Mouse (Mus musculus) embryonic facial prominence, embryonic 12.5 days (tissue): ENCODE measurements at regions not wholly inside any gene's neighbourhood (a gene's known extent, or its start where the extent isn't known, plus 50 kb on each side); places are given as distances from the start of the nearest gene placed in this dataset.
A peak's percentile ranks its signal among the peaks of the same experiment; 100 is the strongest.
"Not testable (repeated sequence)": the region's sequence is repeated elsewhere in the genome, so short reads cannot be mapped to it uniquely, and the experiment has no call there.

Source experiments
- ATAC-seq: fragments of 200-750 bp; cut with Nextera tagmentation; 2 replicates; pipeline ENCODE4 v1.8.0; 2017; ENCODE audit not compliant: insufficient number of reproducible peaks, insufficient read depth, low FRiP score, low TSS enrichment
- H3K27ac ChIP-seq: fragments of 300-500 bp; sonication (generic); 2 replicates; pipeline ENCODE4 v1.5.1; 2016; ENCODE audit warnings: mild to moderate bottlenecking
- H3K27me3 ChIP-seq: fragments of 300-500 bp; sonication (generic); 2 replicates; pipeline ENCODE4 v1.6.1; 2016; ENCODE audit warnings: mild to moderate bottlenecking, moderate library complexity
- H3K36me3 ChIP-seq: fragments of 300-500 bp; sonication (generic); 2 replicates; pipeline ENCODE4 v1.6.1; 2016; ENCODE audit warnings: mild to moderate bottlenecking
- H3K4me1 ChIP-seq: fragments of 300-500 bp; sonication (generic); 2 replicates; pipeline ENCODE4 v1.6.1; 2016
- H3K4me2 ChIP-seq: fragments of 300-500 bp; sonication (generic); replicated peaks from 2 replicates; pipeline ENCODE4 v1.6.1; 2016; ENCODE audit warnings: mild to moderate bottlenecking, moderate library complexity
- H3K4me3 ChIP-seq: fragments of 300-500 bp; sonication (generic); 2 replicates; pipeline ENCODE4 v1.5.1; 2016; ENCODE audit warnings: mild to moderate bottlenecking
- H3K9ac ChIP-seq: fragments of 300-500 bp; sonication (generic); 2 replicates; pipeline ENCODE4 v1.6.1; 2016; ENCODE audit warnings: mild to moderate bottlenecking, moderate library complexity
- H3K9me3 ChIP-seq: fragments of 300-500 bp; sonication (generic); 2 replicates; pipeline ENCODE4 v1.6.1; 2016; ENCODE audit warnings: mild to moderate bottlenecking, moderate library complexity
- WGBS: fragments of 180-500 bp; shearing (Covaris S2); methylation state at CpG from one replicate; pipeline ENCODE4 v1.1.7; 2016; 5-methylcytosine and 5-hydroxymethylcytosine counted together

- no peak overlapping the region for H3K27ac ChIP-seq
- H3K9me3 ChIP-seq = no peaks in the 10 kb centered on the region
- ATAC-seq = no peak
- no peak overlapping the region for H3K4me3 ChIP-seq
- WGBS = 82% methylated on average over 1 of the region's 1 CpGs
- H3K36me3 ChIP-seq = no peaks in the 10 kb centered on the region
- no peaks in the 10 kb centered on the region for H3K27me3 ChIP-seq
- H3K9ac ChIP-seq = no peak overlapping the region
- no peaks in the 10 kb centered on the region for H3K4me1 ChIP-seq
- H3K4me2 ChIP-seq = no peak overlapping the region
These were observed 302.6 kb upstream of the Kdm8 start for GRCm38 (mm10) chr7:125141864-125142263.

- Histone ChIP-seq H3K4me2 (no peak overlapping the region), H3K4me1 (no peaks in the 10 kb centered on the region), H3K27me3 (no peaks in the 10 kb centered on the region), H3K36me3 (no peaks in the 10 kb centered on the region), H3K27ac (no peak overlapping the region), H3K9ac (no peak overlapping the region), H3K9me3 (no peaks in the 10 kb centered on the region), H3K4me3 (no peak overlapping the region)
- 72% methylated on average over 9 of the region's 9 CpGs for WGBS
- 0 out of 2 replicates have a peak, but pooled peaks have one; percentile 28 for ATAC-seq
These were observed 298.5 kb upstream of the Kdm8 start for GRCm38 (mm10) chr7:125146025-125146424.

- Histone ChIP-seq H3K4me2 (no peak overlapping the region), H3K27me3 (no peaks in the 10 kb centered on the region), H3K9ac (no peak overlapping the region), H3K36me3 (no peaks in the 10 kb centered on the region), H3K4me3 (no peak overlapping the region), H3K27ac (no peak overlapping the region), H3K9me3 (no peaks in the 10 kb centered on the region), H3K4me1 (no peaks in the 10 kb centered on the region)
- 88% methylated on average over 2 of the region's 2 CpGs for WGBS
- ATAC-seq = no peak
These were observed 295.3 kb upstream of the Kdm8 start for GRCm38 (mm10) chr7:125149151-125149550.

GRCm38 (mm10) chr7:125149740-125150139 is 294.7 kb upstream of the Kdm8 start:
- no peak for ATAC-seq
- Histone ChIP-seq H3K9me3 (no peaks in the 10 kb centered on the region), H3K4me3 (no peak overlapping the region), H3K4me1 (no peaks in the 10 kb centered on the region), H3K27ac (no peak overlapping the region), H3K36me3 (no peaks in the 10 kb centered on the region), H3K4me2 (no peak overlapping the region), H3K27me3 (no peaks in the 10 kb centered on the region), H3K9ac (no peak overlapping the region)
- 63% methylated on average over 1 of the region's 1 CpGs for WGBS

GRCm38 (mm10) chr7:125152281-125152680 is 292.2 kb upstream of the Kdm8 start:
- H3K4me3 ChIP-seq = no peak overlapping the region
- no peaks in the 10 kb centered on the region for H3K36me3 ChIP-seq
- no peaks in the 10 kb centered on the region for H3K27me3 ChIP-seq
- no peak overlapping the region for H3K9ac ChIP-seq
- 83% methylated on average over 5 of the region's 5 CpGs for WGBS
- no peak for ATAC-seq
- H3K4me1 ChIP-seq = 0 out of 2 replicates have a peak, but pooled peaks cover 6% of the 10 kb centered on the region
- no peaks in the 10 kb centered on the region for H3K9me3 ChIP-seq
- H3K27ac ChIP-seq = no peak overlapping the region
- no peak overlapping the region for H3K4me2 ChIP-seq

GRCm38 (mm10) chr7:125155291-125155690 is 289.2 kb upstream of the Kdm8 start:
- H3K4me3 ChIP-seq = no peak overlapping the region
- 0 out of 2 replicates have a peak, but pooled peaks cover 6% of the 10 kb centered on the region for H3K4me1 ChIP-seq
- H3K36me3 ChIP-seq = no peaks in the 10 kb centered on the region
- 0% methylated on average over 2 of the region's 2 CpGs for WGBS
- no peaks in the 10 kb centered on the region for H3K27me3 ChIP-seq
- H3K9me3 ChIP-seq = no peaks in the 10 kb centered on the region
- ATAC-seq = 0 out of 2 replicates have a peak, but pooled peaks have one; percentile 15
- no peak overlapping the region for H3K9ac ChIP-seq
- 0 out of 2 replicates have a peak overlapping the region, but pooled peaks have one; percentile 26 for H3K27ac ChIP-seq
- H3K4me2 ChIP-seq = no peak overlapping the region

DNA sequence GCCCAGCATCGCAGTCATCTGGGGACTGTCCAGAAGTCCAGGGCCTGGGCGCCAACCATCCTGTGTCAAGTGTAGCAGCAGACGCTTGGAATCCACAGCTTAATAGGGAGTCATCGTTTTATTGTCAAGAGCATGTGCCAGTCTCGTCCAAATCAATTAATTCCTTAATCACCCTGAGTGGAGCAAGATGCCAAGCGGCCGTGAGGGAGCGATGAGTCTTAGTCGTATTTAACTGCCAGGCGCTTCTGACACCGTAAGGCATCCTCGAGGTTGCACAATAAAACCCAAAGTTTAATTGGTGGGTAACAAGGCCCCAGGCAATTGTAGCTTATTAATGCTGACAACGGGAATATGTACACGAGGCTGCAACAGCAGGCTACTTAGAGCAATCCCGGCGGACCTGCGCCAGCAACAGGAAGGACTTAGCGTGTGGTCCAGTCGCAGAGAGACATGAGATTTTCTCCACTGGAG is 277.6 kb upstream of the Kdm8 start:
- H3K9me3 ChIP-seq = no peaks in the 10 kb centered on the region
- H3K27me3 ChIP-seq = no peaks in the 10 kb centered on the region
- no peak overlapping the region for H3K27ac ChIP-seq
- no peaks in the 10 kb centered on the region for H3K4me1 ChIP-seq
- ATAC-seq = no peak
- H3K9ac ChIP-seq = no peak overlapping the region
- WGBS = 80% methylated on average over 19 of the region's 19 CpGs
- no peak overlapping the region for H3K4me3 ChIP-seq
- no peak overlapping the region for H3K4me2 ChIP-seq
- no peaks in the 10 kb centered on the region for H3K36me3 ChIP-seq

GRCm38 (mm10) chr7:125167666-125168065 is 276.8 kb upstream of the Kdm8 start:
- no peak overlapping the region for H3K4me3 ChIP-seq
- no peaks in the 10 kb centered on the region for H3K36me3 ChIP-seq
- no peaks in the 10 kb centered on the region for H3K27me3 ChIP-seq
- no peak overlapping the region for H3K27ac ChIP-seq
- no peak overlapping the region for H3K4me2 ChIP-seq
- H3K4me1 ChIP-seq = no peaks in the 10 kb centered on the region
- H3K9me3 ChIP-seq = no peaks in the 10 kb centered on the region
- H3K9ac ChIP-seq = no peak overlapping the region
- 85% methylated on average over 4 of the region's 4 CpGs for WGBS
- ATAC-seq = no peak

DNA sequence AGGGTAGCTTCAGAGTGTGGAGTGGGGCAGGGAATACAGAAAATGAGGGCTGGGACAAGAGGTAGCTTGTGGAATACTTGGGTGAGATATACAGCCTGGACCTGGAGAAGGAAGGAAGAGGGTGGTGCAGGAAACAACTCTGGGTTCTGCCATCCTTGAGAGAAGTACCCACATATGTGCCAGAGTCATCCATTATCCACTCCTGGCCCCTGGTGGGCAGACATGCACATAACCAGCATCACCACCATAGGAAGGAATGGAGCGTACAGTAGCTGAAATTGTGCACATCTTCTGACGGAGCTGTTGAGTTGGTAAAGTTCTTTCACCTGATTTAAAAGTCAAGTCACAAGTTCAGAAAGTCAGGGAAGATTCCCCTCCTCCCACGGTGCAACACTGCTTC is 262.9 kb upstream of the Kdm8 start:
- Histone ChIP-seq H3K4me3 (no peak overlapping the region), H3K4me2 (no peak overlapping the region)
- WGBS = 81% methylated on average over 3 of the region's 3 CpGs

DNA sequence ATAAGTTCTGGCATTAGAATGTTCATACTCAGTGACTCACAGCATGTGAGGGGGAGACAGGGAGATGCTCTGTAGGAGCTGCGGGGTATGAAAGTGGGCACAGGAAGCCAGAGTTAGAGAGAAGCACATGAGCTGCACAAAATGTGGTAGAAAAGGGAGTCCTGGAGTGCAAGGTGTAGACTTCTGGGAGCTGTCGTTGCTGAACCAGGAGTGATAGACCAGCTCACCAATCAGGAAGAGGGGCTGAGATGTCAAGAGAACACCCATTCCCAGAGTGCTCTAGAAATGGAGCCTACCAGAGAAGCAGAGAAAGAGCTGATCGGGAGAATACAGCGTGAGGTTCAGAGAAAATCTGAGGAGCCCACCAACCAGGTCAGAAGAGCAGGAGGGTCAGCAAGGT is 262.2 kb upstream of the Kdm8 start:
- Histone ChIP-seq H3K27ac (no peak overlapping the region), H3K27me3 (no peaks in the 10 kb centered on the region), H3K4me1 (no peaks in the 10 kb centered on the region), H3K4me3 (no peak overlapping the region), H3K9ac (no peak overlapping the region), H3K36me3 (no peaks in the 10 kb centered on the region), H3K4me2 (no peak overlapping the region), H3K9me3 (no peaks in the 10 kb centered on the region)
- 79% methylated on average over 4 of the region's 4 CpGs for WGBS
- no peak for ATAC-seq

More for the DNA sequence above, 262.9 kb upstream of the Kdm8 start:
- no peaks in the 10 kb centered on the region for H3K27me3 ChIP-seq
- no peaks in the 10 kb centered on the region for H3K36me3 ChIP-seq
- no peak for ATAC-seq
- H3K9ac ChIP-seq = no peak overlapping the region
- H3K4me1 ChIP-seq = no peaks in the 10 kb centered on the region
- H3K9me3 ChIP-seq = no peaks in the 10 kb centered on the region
- no peak overlapping the region for H3K27ac ChIP-seq

GRCm38 (mm10) chr7:125183011-125183410 is 261.5 kb upstream of the Kdm8 start:
- H3K36me3 ChIP-seq, ATAC-seq, H3K9ac ChIP-seq, H3K27ac ChIP-seq, H3K27me3 ChIP-seq, H3K4me2 ChIP-seq, H3K4me1 ChIP-seq, H3K9me3 ChIP-seq, H3K4me3 ChIP-seq: not testable (repeated sequence)
- WGBS = 81% methylated on average over 4 of the region's 4 CpGs

DNA sequence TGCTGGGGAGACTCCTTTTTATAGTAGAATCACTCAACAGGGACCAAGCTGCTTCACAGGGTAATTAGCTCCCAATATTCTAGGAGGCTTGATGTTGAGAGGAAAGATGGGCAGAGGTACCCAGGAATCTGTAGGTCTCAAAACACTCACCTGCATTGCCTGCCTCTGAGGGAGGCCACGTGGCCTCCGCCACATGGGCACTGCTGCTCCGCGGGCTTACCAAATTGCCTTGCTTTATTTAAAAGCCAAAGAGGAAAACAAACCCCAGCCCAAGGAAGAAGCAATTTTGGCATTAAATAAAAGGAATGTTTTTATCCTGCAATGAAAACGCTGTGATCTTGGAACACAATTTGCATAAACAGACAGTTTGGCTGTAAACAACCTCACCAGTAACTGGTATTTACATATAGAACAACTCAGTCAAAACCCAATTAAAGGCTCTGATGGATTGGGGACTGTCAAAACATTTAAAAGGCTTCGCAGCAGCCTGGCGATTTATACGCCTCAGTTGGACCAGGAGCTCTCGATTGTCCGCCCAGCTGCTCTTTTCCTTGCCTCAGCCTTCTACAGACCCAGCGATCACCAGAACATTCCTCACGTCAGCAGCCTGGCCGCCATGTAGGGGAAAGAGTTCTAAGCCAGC is 259.3 kb upstream of the Kdm8 start:
- no peak overlapping the region for H3K4me2 ChIP-seq
- no peak overlapping the region for H3K4me3 ChIP-seq
- no peaks in the 10 kb centered on the region for H3K36me3 ChIP-seq
- no peaks in the 10 kb centered on the region for H3K4me1 ChIP-seq
- no peak overlapping the region for H3K27ac ChIP-seq
- no peak for ATAC-seq
- no peaks in the 10 kb centered on the region for H3K27me3 ChIP-seq
- H3K9me3 ChIP-seq = no peaks in the 10 kb centered on the region
- WGBS = 77% methylated on average over 13 of the region's 13 CpGs
- H3K9ac ChIP-seq = no peak overlapping the region
